Mouse (Mus musculus) midbrain, embryonic 12.5 days (tissue): ENCODE data around the gene Retsat. TPM values are rescaled to one million over a fixed set of nuclear protein-coding genes. Genes with fewer than 3 reads are reported as not detected.

ENCODE experiments used
- ATAC-seq: fragments of 200-750 bp; cut with Nextera tagmentation; 2 replicates; pipeline ENCODE4 v1.8.0; 2017; ENCODE audit warnings: low read depth, moderate TSS enrichment, moderate library complexity; ENCODE audit not compliant: low FRiP score
- H3K27ac ChIP-seq: fragments of 300-500 bp; sonication (generic); replicated peaks from 2 replicates; pipeline ENCODE4 v1.5.1; 2016; ENCODE audit warnings: mild to moderate bottlenecking
- H3K27me3 ChIP-seq: fragments of 300-500 bp; sonication (generic); 2 replicates; pipeline ENCODE4 v1.6.1; 2016; ENCODE audit warnings: mild to moderate bottlenecking
- H3K36me3 ChIP-seq: fragments of 300-500 bp; sonication (generic); 2 replicates; pipeline ENCODE4 v1.6.1; 2016
- H3K4me1 ChIP-seq: fragments of 300-500 bp; sonication (generic); 2 replicates; pipeline ENCODE4 v1.6.1; 2016
- H3K4me2 ChIP-seq: fragments of 300-500 bp; sonication (generic); replicated peaks from 2 replicates; pipeline ENCODE4 v1.6.1; 2016; ENCODE audit warnings: mild to moderate bottlenecking, moderate library complexity
- H3K4me3 ChIP-seq: fragments of 300-500 bp; sonication (generic); 2 replicates; pipeline ENCODE4 v1.5.1; 2016; ENCODE audit warnings: mild to moderate bottlenecking
- H3K9ac ChIP-seq: fragments of 300-500 bp; sonication (generic); replicated peaks from 2 replicates; pipeline ENCODE4 v1.6.1; 2016; ENCODE audit warnings: mild to moderate bottlenecking, moderate library complexity
- H3K9me3 ChIP-seq: fragments of 300-500 bp; sonication (generic); 2 replicates; pipeline ENCODE4 v1.6.1; 2016; ENCODE audit warnings: mild to moderate bottlenecking
- WGBS: fragments of 180-500 bp; shearing (Covaris S2); methylation state at CpG from one replicate; pipeline ENCODE4 v1.1.7; 2016; 5-methylcytosine and 5-hydroxymethylcytosine counted together
- polyA plus RNA-seq: library from polyadenylated mRNA; unstranded; fragments of >200 nt; fragmentation: Nextera tagmentation; extraction: Ambion mirVana; gene quantifications from 2 replicates; pipeline ENCODE4 v1.2.1, GENCODE M21; 2016

Retsat gene
- polyA plus RNA-seq: 4.4 and 6.9 TPM in 2 replicates

GRCm38 (mm10) chr6:72597956-72598753, at the start of gene Retsat, which contains the start of gene Elmod3:
TSS of gene Retsat (plus strand) at chr6:72598475.
TSS of gene Elmod3 (minus strand) at chr6:72598413.
- no peaks in the 10 kb centered on the region for H3K36me3 ChIP-seq
- peak within 1 kb of the TSS; percentile 67 for H3K9ac ChIP-seq
- 1% methylated on average over 38 of the region's 38 CpGs for WGBS
- H3K4me1 ChIP-seq: peaks cover 17% of the 10 kb centered on the region
- H3K4me3 ChIP-seq: peak within 1 kb of the TSS; percentile 64
- no peak within 1 kb of the TSS for H3K27ac ChIP-seq
- no peaks in the 10 kb centered on the region for H3K9me3 ChIP-seq
- H3K4me2 ChIP-seq: peak within 1 kb of the TSS; percentile 86
- peak; percentile 92 for ATAC-seq
- H3K27me3 ChIP-seq: no peaks in the 10 kb centered on the region

DNA sequence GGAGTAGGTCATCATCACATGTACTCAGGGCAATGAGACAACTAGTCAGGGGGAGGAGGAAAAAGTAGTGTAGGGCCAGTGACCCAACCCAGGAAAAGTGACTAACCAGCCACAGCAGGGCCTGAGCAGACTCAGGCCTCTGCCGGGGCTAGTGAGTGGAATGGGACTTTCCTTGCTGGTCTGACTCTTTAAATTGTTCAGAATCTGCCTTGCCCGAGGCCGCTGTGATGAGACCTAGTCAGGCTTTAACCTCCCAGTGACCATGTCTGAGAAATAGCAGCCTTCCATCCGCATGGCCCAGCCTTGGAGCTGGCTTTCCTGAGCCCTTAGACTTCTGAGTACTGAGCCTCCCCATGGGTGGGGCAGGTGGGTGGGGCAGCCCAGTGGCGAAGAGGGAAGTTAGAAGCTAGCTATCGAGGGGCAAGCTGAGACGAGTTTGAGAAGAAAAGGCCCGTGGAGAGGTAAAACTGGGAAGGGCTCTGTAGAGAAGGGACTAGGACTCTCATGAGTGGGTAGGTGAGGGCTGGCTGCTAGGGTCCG, 49.2 kb upstream of the Retsat start:
- Histone ChIP-seq H3K4me2 (no peak overlapping the region), H3K27me3 (peaks cover 8% of the 10 kb centered on the region), H3K9me3 (0 out of 2 replicates have a peak, but pooled peaks cover 2% of the 10 kb centered on the region), H3K27ac (no peak overlapping the region), H3K36me3 (no peaks in the 10 kb centered on the region), H3K9ac (no peak overlapping the region), H3K4me3 (no peak overlapping the region), H3K4me1 (peaks cover 19% of the 10 kb centered on the region)
- 77% methylated on average over 9 of the region's 9 CpGs for WGBS
- no peak for ATAC-seq

- H3K4me1 ChIP-seq: peaks cover 16% of the 10 kb centered on the region
- ATAC-seq: no peak
- no peaks in the 10 kb centered on the region for H3K27me3 ChIP-seq
- no peak overlapping the region for H3K9ac ChIP-seq
- H3K4me3 ChIP-seq: no peak overlapping the region
- WGBS: 63% methylated on average over 6 of the region's 6 CpGs
- no peak overlapping the region for H3K4me2 ChIP-seq
- no peaks in the 10 kb centered on the region for H3K36me3 ChIP-seq
- no peak overlapping the region for H3K27ac ChIP-seq
- 0 out of 2 replicates have a peak, but pooled peaks cover 2% of the 10 kb centered on the region for H3K9me3 ChIP-seq
These were observed 48.2 kb upstream of the Retsat start for GRCm38 (mm10) chr6:72550025-72550424.

DNA sequence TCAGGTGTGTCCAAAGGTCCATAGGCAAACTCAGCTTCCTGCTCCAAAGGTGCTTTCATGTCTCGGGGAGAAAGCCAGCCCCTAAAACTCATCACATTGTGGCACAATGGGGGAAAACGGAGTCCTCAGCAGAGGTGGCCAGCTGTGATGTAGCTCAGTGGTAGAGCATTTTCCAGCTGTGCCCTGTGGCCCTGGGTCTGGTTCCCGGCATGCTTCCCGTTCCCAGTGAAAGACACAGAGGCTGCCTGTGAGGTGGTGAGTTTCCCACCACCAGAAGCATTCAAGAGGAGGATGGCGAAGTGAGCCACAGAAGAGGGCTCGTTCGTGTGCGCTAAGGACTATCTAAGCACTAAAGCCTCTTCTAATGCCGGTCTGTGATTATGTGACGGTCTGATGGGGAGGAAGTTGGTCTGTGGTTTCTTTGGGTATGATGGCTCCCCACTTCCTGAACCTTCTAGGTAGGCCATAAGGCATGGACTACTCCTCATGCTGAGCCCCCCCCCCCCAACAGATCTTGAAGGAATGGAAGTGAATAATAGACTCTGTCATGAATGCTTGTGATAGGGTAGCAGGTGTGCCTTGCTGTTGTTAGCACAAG, 47.7 kb upstream of the Retsat start:
- no peak for ATAC-seq
- H3K27ac ChIP-seq: no peak overlapping the region

GRCm38 (mm10) chr6:72552171-72553078, 45.9 kb upstream of the Retsat start:
- H3K9ac ChIP-seq: peak overlapping the region; percentile 54
- H3K36me3 ChIP-seq: no peaks in the 10 kb centered on the region
- peak; percentile 86 for ATAC-seq
- peak overlapping the region; percentile 41 for H3K4me3 ChIP-seq
- WGBS: 19% methylated on average over 27 of the region's 27 CpGs
- H3K27ac ChIP-seq: peak overlapping the region; percentile 68
- H3K27me3 ChIP-seq: 0 out of 2 replicates have a peak, but pooled peaks cover 4% of the 10 kb centered on the region
- no peaks in the 10 kb centered on the region for H3K9me3 ChIP-seq
- peaks cover 16% of the 10 kb centered on the region for H3K4me1 ChIP-seq
- H3K4me2 ChIP-seq: peak overlapping the region; percentile 61

More for the DNA sequence above, 47.7 kb upstream of the Retsat start:
- Histone ChIP-seq H3K9me3 (0 out of 2 replicates have a peak, but pooled peaks cover 2% of the 10 kb centered on the region), H3K36me3 (no peaks in the 10 kb centered on the region), H3K27me3 (0 out of 2 replicates have a peak, but pooled peaks cover 3% of the 10 kb centered on the region), H3K4me1 (peaks cover 16% of the 10 kb centered on the region), H3K9ac (no peak overlapping the region), H3K4me3 (no peak overlapping the region), H3K4me2 (no peak overlapping the region)
- 82% methylated on average over 10 of the region's 10 CpGs for WGBS

DNA sequence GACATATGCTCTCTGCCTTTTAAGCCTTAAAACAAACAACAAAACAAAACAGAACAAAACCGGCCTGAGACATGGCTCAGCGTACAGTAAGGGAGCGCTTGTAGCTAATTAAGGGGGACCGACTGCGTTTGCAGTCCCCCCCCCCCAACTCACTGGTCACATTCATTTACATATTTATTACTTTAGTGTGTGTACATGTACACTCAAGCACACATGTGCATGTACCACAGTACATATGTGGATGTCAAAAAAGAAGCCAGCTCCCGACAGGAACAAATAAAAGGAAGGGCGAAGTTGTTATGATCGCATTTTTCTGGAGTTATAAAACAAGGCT, 45.2 kb upstream of the Retsat start:
- Histone ChIP-seq H3K4me2 (peak overlapping the region; percentile 61), H3K4me1 (peaks cover 16% of the 10 kb centered on the region), H3K27ac (peak overlapping the region; percentile 68), H3K9me3 (no peaks in the 10 kb centered on the region), H3K9ac (peak overlapping the region; percentile 54), H3K4me3 (peak overlapping the region; percentile 41), H3K27me3 (0 out of 2 replicates have a peak, but pooled peaks cover 4% of the 10 kb centered on the region), H3K36me3 (no peaks in the 10 kb centered on the region)
- WGBS: 21% methylated on average over 8 of the region's 8 CpGs
- ATAC-seq: peak; percentile 59

DNA sequence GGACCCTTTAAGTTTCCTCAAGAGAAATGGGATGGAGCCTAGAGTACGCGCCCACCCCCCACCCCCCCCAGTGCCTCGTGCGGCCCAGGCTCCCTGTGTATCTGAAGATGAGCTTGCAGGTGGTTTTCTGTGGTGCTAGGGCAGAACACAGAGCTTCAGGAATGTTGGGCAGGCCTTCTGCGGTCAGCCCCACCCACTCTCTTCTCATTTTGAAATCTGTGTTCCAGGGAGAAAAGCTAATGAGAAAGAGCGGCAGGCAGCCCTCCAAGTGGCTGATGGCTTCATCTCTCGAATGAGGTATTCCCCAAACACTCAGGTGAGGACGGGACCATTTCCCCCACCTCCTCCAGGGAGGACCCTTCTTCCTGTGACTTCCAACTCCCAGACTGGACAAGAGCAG, 37.5 kb upstream of the Retsat start:
- H3K4me1 ChIP-seq: 0 out of 2 replicates have a peak, but pooled peaks cover 3% of the 10 kb centered on the region
- no peaks in the 10 kb centered on the region for H3K9me3 ChIP-seq
- H3K36me3 ChIP-seq: no peaks in the 10 kb centered on the region
- H3K27me3 ChIP-seq: no peaks in the 10 kb centered on the region
- ATAC-seq: no peak
- no peak overlapping the region for H3K4me3 ChIP-seq
- H3K9ac ChIP-seq: no peak overlapping the region
- no peak overlapping the region for H3K4me2 ChIP-seq
- 80% methylated on average over 8 of the region's 8 CpGs for WGBS
- no peak overlapping the region for H3K27ac ChIP-seq

GRCm38 (mm10) chr6:72562486-72562885, 35.8 kb upstream of the Retsat start:
- H3K4me3 ChIP-seq: no peak overlapping the region

GRCm38 (mm10) chr6:72562894-72563293, 35.4 kb upstream of the Retsat start:
- 76% methylated on average over 5 of the region's 5 CpGs for WGBS
- H3K36me3 ChIP-seq: peaks cover under 1% of the 10 kb centered on the region; the same call in 1 of the 2 replicates
- 0 out of 2 replicates have a peak, but pooled peaks cover 7% of the 10 kb centered on the region for H3K4me1 ChIP-seq
- H3K9ac ChIP-seq: no peak overlapping the region
- H3K9me3 ChIP-seq: no peaks in the 10 kb centered on the region
- no peak overlapping the region for H3K4me2 ChIP-seq
- no peak overlapping the region for H3K4me3 ChIP-seq
- ATAC-seq: no peak
- H3K27me3 ChIP-seq: no peaks in the 10 kb centered on the region
- no peak overlapping the region for H3K27ac ChIP-seq

More at GRCm38 (mm10) chr6:72562486-72562885, 35.8 kb upstream of the Retsat start:
- Histone ChIP-seq H3K9ac (no peak overlapping the region), H3K4me1 (0 out of 2 replicates have a peak, but pooled peaks cover 7% of the 10 kb centered on the region), H3K36me3 (no peaks in the 10 kb centered on the region), H3K9me3 (no peaks in the 10 kb centered on the region), H3K4me2 (no peak overlapping the region), H3K27ac (no peak overlapping the region), H3K27me3 (no peaks in the 10 kb centered on the region)
- WGBS: 46% methylated on average over 6 of the region's 6 CpGs
- ATAC-seq: no peak

GRCm38 (mm10) chr6:72565506-72565905, 32.8 kb upstream of the Retsat start:
- Histone ChIP-seq H3K36me3 (peaks cover 8% of the 10 kb centered on the region; the same call in 1 of the 2 replicates), H3K27me3 (no peaks in the 10 kb centered on the region), H3K4me2 (0 out of 2 replicates have a peak overlapping the region, but pooled peaks have one; percentile 4), H3K4me3 (no peak overlapping the region), H3K27ac (no peak overlapping the region), H3K4me1 (0 out of 2 replicates have a peak, but pooled peaks cover 7% of the 10 kb centered on the region), H3K9me3 (no peaks in the 10 kb centered on the region), H3K9ac (no peak overlapping the region)
- ATAC-seq: peak; percentile 13; the same call in 1 of the 2 replicates
- 76% methylated on average over 7 of the region's 7 CpGs for WGBS

DNA sequence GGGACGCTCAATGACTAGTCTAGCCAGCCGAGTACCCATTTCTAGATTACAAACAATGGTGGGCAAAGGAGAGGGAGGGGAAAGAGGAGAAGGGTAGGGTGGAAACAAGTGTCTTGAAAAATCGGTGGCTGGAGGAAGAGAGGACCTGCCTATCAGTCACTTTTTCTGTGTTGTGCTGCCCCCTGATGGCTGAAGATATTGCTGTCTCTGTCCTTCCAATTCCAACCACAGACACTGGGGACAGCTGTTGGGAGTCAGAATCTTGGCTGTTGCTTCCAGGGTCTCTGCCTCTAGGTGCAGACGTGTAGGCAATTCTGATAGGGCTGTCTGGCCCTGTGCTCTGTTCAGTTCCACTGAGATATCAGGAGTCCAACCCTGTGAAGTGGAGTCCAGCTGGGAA, 32.2 kb upstream of the Retsat start:
- H3K4me2 ChIP-seq: 0 out of 2 replicates have a peak overlapping the region, but pooled peaks have one; percentile 4

More for the DNA sequence above, 32.2 kb upstream of the Retsat start:
- H3K9ac ChIP-seq: no peak overlapping the region
- H3K4me3 ChIP-seq: no peak overlapping the region
- peaks cover 8% of the 10 kb centered on the region; the same call in 1 of the 2 replicates for H3K36me3 ChIP-seq
- H3K27me3 ChIP-seq: no peaks in the 10 kb centered on the region
- ATAC-seq: peak; percentile 80
- H3K4me1 ChIP-seq: 0 out of 2 replicates have a peak, but pooled peaks cover 7% of the 10 kb centered on the region
- no peak overlapping the region for H3K27ac ChIP-seq
- H3K9me3 ChIP-seq: no peaks in the 10 kb centered on the region
- WGBS: 4% methylated on average over 4 of the region's 4 CpGs
